Mouse (Mus musculus) forebrain, embryonic 13.5 days (tissue): ENCODE data around the gene Hist2h3c2. TPM values are rescaled to one million over a fixed set of nuclear protein-coding genes. Genes with fewer than 3 reads are reported as not detected.
"Not testable (repeated sequence)": the region's sequence is repeated elsewhere in the genome, so short reads cannot be mapped to it uniquely, and the experiment has no call there.

Source experiments
- ATAC-seq: fragments of 200-750 bp; cut with Nextera tagmentation; 2 replicates; pipeline ENCODE4 v1.8.0; 2017
- H3K27ac ChIP-seq: fragments of 300-500 bp; sonication (generic); 2 replicates; pipeline ENCODE4 v1.5.1; 2015; ENCODE audit warnings: inconsistent platforms, mild to moderate bottlenecking, moderate library complexity
- H3K27me3 ChIP-seq: fragments of 300-500 bp; sonication (generic); 2 replicates; pipeline ENCODE4 v1.6.1; 2015; ENCODE audit warnings: mild to moderate bottlenecking, inconsistent platforms
- H3K36me3 ChIP-seq: fragments of 300-500 bp; sonication (generic); 2 replicates; pipeline ENCODE4 v1.6.1; 2015; ENCODE audit warnings: mild to moderate bottlenecking, inconsistent platforms; ENCODE audit not compliant: poor library complexity, severe bottlenecking
- H3K4me1 ChIP-seq: fragments of 300-500 bp; sonication (generic); 2 replicates; pipeline ENCODE4 v1.6.1; 2015; ENCODE audit warnings: inconsistent platforms
- H3K4me2 ChIP-seq: fragments of 300-500 bp; sonication (generic); 2 replicates; pipeline ENCODE4 v1.6.1; 2015; ENCODE audit warnings: inconsistent platforms, mild to moderate bottlenecking, moderate library complexity
- H3K4me3 ChIP-seq: fragments of 300-500 bp; sonication (generic); 2 replicates; pipeline ENCODE4 v1.5.1; 2015; ENCODE audit warnings: mild to moderate bottlenecking, inconsistent platforms
- H3K9ac ChIP-seq: fragments of 300-500 bp; sonication (generic); 2 replicates; pipeline ENCODE4 v1.6.1; 2015; ENCODE audit warnings: mild to moderate bottlenecking, inconsistent platforms
- H3K9me3 ChIP-seq: fragments of 300-500 bp; sonication (generic); replicated peaks from 2 replicates; pipeline ENCODE4 v1.6.1; 2016; ENCODE audit warnings: inconsistent platforms
- WGBS: fragments of 180-500 bp; shearing (Covaris S2); methylation state at CpG from one replicate; pipeline ENCODE4 v1.1.7; 2015; 5-methylcytosine and 5-hydroxymethylcytosine counted together
- polyA plus RNA-seq: library from polyadenylated mRNA; unstranded; fragments of >200 nt; fragmentation: Nextera tagmentation; extraction: Ambion mirVana; gene quantifications from 2 replicates; pipeline ENCODE4 v1.2.1, GENCODE M21; 2015

Gene Hist2h3c2
- polyA plus RNA-seq, 1 experiment from 2014 or later = 15.0 TPM

GRCm38 (mm10) chr3:96251787-96252186 is 12.9 kb upstream of the Hist2h3c2 start:
- Histone ChIP-seq H3K9me3 (no peaks in the 10 kb centered on the region), H3K4me3 (no peak overlapping the region), H3K36me3 (no peaks in the 10 kb centered on the region), H3K9ac (no peak overlapping the region), H3K27ac (no peak overlapping the region), H3K27me3 (no peaks in the 10 kb centered on the region), H3K4me2 (no peak overlapping the region), H3K4me1 (peaks cover 25% of the 10 kb centered on the region)
- 93% methylated on average over 3 of the region's 3 CpGs for WGBS
- ATAC-seq = no peak

- H3K4me2 ChIP-seq = no peak overlapping the region
- no peaks in the 10 kb centered on the region for H3K36me3 ChIP-seq
- no peaks in the 10 kb centered on the region for H3K27me3 ChIP-seq
- H3K9ac ChIP-seq = no peak overlapping the region
- H3K4me3 ChIP-seq = no peak overlapping the region
- no peak overlapping the region for H3K27ac ChIP-seq
- no peak for ATAC-seq
- no peaks in the 10 kb centered on the region for H3K9me3 ChIP-seq
- 74% methylated on average over 3 of the region's 3 CpGs for WGBS
- peaks cover 25% of the 10 kb centered on the region for H3K4me1 ChIP-seq
These were observed 12.0 kb upstream of the Hist2h3c2 start for GRCm38 (mm10) chr3:96250890-96251289.

- 49% methylated on average over 4 of the region's 4 CpGs for WGBS
- no peaks in the 10 kb centered on the region for H3K36me3 ChIP-seq
- H3K27me3 ChIP-seq = no peaks in the 10 kb centered on the region
- no peak for ATAC-seq
- 0 out of 2 replicates have a peak overlapping the region, but pooled peaks have one; percentile 73 for H3K9ac ChIP-seq
- H3K4me1 ChIP-seq = peaks cover 34% of the 10 kb centered on the region
- H3K4me2 ChIP-seq = peak overlapping the region; percentile 62
- H3K9me3 ChIP-seq = no peaks in the 10 kb centered on the region
- H3K27ac ChIP-seq = no peak overlapping the region
- peak overlapping the region; percentile 45; the same call in 1 of the 2 replicates for H3K4me3 ChIP-seq
These were observed 10.1 kb upstream of the Hist2h3c2 start for GRCm38 (mm10) chr3:96249034-96249345.

- Histone ChIP-seq H3K9me3 (no peaks in the 10 kb centered on the region), H3K4me1 (peaks cover 39% of the 10 kb centered on the region), H3K9ac (peak overlapping the region; percentile 73), H3K4me2 (peak overlapping the region; percentile 62), H3K36me3 (no peaks in the 10 kb centered on the region), H3K27me3 (no peaks in the 10 kb centered on the region), H3K4me3 (peak overlapping the region; percentile 45), H3K27ac (no peak overlapping the region)
- 54% methylated on average over 6 of the region's 6 CpGs for WGBS
- ATAC-seq = no peak
These were observed 9.5 kb upstream of the Hist2h3c2 start for GRCm38 (mm10) chr3:96248141-96249033.

GRCm38 (mm10) chr3:96247356-96248140 is 8.6 kb upstream of the Hist2h3c2 start:
- no peaks in the 10 kb centered on the region for H3K36me3 ChIP-seq
- H3K9me3 ChIP-seq = no peaks in the 10 kb centered on the region
- peak overlapping the region; percentile 71 for H3K27ac ChIP-seq
- H3K4me2 ChIP-seq = peak overlapping the region; percentile 62
- peaks cover 39% of the 10 kb centered on the region for H3K4me1 ChIP-seq
- peak overlapping the region; percentile 73 for H3K9ac ChIP-seq
- peak overlapping the region; percentile 45 for H3K4me3 ChIP-seq
- WGBS = 2% methylated on average over 11 of the region's 11 CpGs
- no peaks in the 10 kb centered on the region for H3K27me3 ChIP-seq
- ATAC-seq = no peak

- H3K4me3 ChIP-seq = peak within 1 kb of the TSS; percentile 45
- H3K4me1 ChIP-seq = peaks cover 39% of the 10 kb centered on the region
- not testable (repeated sequence) for H3K27me3 ChIP-seq, H3K9me3 ChIP-seq, H3K36me3 ChIP-seq
- WGBS = 0% methylated on average over 1 of the region's 47 CpGs
- H3K27ac ChIP-seq = peak within 1 kb of the TSS; percentile 80
- ATAC-seq = peak; percentile 90
- peak within 1 kb of the TSS; percentile 73 for H3K9ac ChIP-seq
- peak within 1 kb of the TSS; percentile 62 for H3K4me2 ChIP-seq
These were observed 7.5 kb upstream of the Hist2h3c2 start, which contains the start of gene Hist2h3c1 for GRCm38 (mm10) chr3:96246427-96246856. Hist2h3c1 (plus strand) TSS chr3:96246685.

- H3K4me1 ChIP-seq = peaks cover 42% of the 10 kb centered on the region
- 0% methylated on average over 10 of the region's 21 CpGs for WGBS
- ATAC-seq, H3K36me3 ChIP-seq, H3K9me3 ChIP-seq, H3K27me3 ChIP-seq: not testable (repeated sequence)
- H3K9ac ChIP-seq = peak overlapping the region; percentile 60; the same call in 1 of the 2 replicates
- H3K4me2 ChIP-seq = peak overlapping the region; percentile 51
- H3K4me3 ChIP-seq = peak overlapping the region; percentile 38
- peak overlapping the region; percentile 80 for H3K27ac ChIP-seq
These were observed 7.1 kb upstream of the Hist2h3c2 start for GRCm38 (mm10) chr3:96246018-96246417.

- peak within 1 kb of the TSS; percentile 79 for H3K9ac ChIP-seq
- H3K27me3 ChIP-seq, H3K36me3 ChIP-seq, H3K9me3 ChIP-seq: not testable (repeated sequence)
- H3K4me3 ChIP-seq = peak within 1 kb of the TSS; percentile 48
- WGBS = under 1% methylated on average over 27 of the region's 88 CpGs
- H3K4me1 ChIP-seq = peaks cover 46% of the 10 kb centered on the region
- peak within 1 kb of the TSS; percentile 96 for H3K27ac ChIP-seq
- peak; percentile 91 for ATAC-seq
- H3K4me2 ChIP-seq = peak within 1 kb of the TSS; percentile 70
These were observed 6.3 kb upstream of the Hist2h3c2 start, which contains the start of gene Hist2h2aa1 for GRCm38 (mm10) chr3:96245003-96245886. Hist2h2aa1 (plus strand) TSS chr3:96245497.

- H3K4me1 ChIP-seq = peaks cover 41% of the 10 kb centered on the region
- H3K4me3 ChIP-seq = no peak overlapping the region
- H3K27ac ChIP-seq = peak overlapping the region; percentile 96; the same call in 1 of the 2 replicates
- H3K36me3 ChIP-seq = no peaks in the 10 kb centered on the region
- WGBS = 81% methylated on average over 7 of the region's 7 CpGs
- peak overlapping the region; percentile 70 for H3K4me2 ChIP-seq
- ATAC-seq = no peak
- H3K9ac ChIP-seq = peak overlapping the region; percentile 79
- no peaks in the 10 kb centered on the region for H3K9me3 ChIP-seq
- no peaks in the 10 kb centered on the region for H3K27me3 ChIP-seq
These were observed 5.1 kb upstream of the Hist2h3c2 start for GRCm38 (mm10) chr3:96243921-96244572.

GRCm38 (mm10) chr3:96240799-96241197 is 1.9 kb upstream of the Hist2h3c2 start:
- Histone ChIP-seq H3K36me3 (no peaks in the 10 kb centered on the region), H3K27ac (peak overlapping the region; percentile 81), H3K9ac (peak overlapping the region; percentile 65), H3K4me1 (peaks cover 41% of the 10 kb centered on the region), H3K4me3 (peak overlapping the region; percentile 20; the same call in 1 of the 2 replicates), H3K4me2 (peak overlapping the region; percentile 49), H3K27me3 (no peaks in the 10 kb centered on the region), H3K9me3 (no peaks in the 10 kb centered on the region)
- no peak for ATAC-seq
- 72% methylated on average over 9 of the region's 9 CpGs for WGBS
